Mouse (Mus musculus) ovary, adult 18-20 months (tissue): Measurements from ENCODE around the gene Kcne1.

ENCODE experiments used
- DNase-seq: peaks from one replicate; pipeline ENCODE4 v3.0.0; 2022; ENCODE audit warnings: low spot score, mixed read lengths

Gene Kcne1

DNA sequence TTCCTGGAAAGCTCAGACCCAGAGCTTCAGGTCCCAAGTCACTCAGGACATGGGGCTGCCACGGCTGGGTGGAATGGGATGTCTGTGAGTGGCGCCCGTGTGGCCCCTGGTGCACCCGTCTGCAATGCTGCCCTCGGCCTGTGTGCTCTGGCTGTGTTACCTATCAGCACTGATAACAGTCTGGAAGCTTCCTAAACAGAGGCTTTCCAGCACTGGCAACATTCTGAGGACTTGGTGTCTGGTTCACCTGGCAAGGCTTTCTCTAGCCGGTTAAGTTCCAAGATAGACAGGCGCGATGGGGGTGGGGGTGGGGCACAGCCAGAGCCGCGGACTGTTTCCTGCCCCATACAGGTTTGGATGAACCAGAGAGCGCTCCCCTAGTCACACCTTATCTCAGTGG lies 3.3 kb downstream of the Kcne1 start:
- no peak for DNase-seq

- no peak for DNase-seq
Measured at GRCm38 (mm10) chr16:92355366-92355765, 3.9 kb downstream of the Kcne1 start.

- DNase-seq: no peak
Measured at GRCm38 (mm10) chr16:92353897-92354296, 5.4 kb downstream of the Kcne1 start.

DNA sequence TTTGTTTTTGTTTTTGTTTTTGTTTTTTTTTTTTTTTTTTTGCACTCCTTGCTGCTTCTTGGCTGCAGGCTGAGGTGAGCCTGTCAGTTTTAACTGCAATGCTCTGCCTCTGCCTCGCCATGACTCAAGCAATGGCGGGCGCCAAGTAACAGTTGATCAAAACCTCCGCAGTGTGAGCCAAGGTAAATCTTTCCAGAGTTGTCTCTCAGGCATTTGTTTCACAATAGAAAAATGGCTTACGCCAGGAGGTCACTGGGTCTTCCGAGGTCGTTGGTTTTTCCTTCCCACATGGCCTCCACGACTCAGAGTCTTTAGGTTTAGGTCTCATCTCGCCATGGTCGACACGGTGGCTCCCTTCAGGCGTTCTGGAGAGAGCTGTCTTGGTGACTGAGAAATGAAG lies 6.0 kb downstream of the Kcne1 start:
- DNase-seq: no peak

DNA sequence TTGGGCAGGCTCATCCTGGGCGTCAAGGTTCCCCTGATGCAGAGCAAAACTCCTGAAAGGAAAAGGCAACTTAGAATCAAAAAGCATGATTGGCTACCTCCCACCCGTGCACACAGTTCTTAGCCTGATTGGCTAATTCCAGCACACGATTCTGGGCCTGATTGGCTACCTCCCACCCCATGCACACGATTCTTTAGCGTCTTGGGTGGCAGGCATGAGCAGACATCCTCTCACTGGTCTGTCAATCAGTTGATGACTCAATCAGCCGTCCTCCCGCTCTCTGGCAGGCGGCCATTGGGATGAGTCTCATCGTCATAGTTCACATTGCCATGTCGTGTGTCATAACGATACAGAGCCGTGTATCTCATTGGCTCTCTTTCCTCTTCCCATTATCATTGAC lies 10.3 kb downstream of the Kcne1 start:
- no peak for DNase-seq

DNA sequence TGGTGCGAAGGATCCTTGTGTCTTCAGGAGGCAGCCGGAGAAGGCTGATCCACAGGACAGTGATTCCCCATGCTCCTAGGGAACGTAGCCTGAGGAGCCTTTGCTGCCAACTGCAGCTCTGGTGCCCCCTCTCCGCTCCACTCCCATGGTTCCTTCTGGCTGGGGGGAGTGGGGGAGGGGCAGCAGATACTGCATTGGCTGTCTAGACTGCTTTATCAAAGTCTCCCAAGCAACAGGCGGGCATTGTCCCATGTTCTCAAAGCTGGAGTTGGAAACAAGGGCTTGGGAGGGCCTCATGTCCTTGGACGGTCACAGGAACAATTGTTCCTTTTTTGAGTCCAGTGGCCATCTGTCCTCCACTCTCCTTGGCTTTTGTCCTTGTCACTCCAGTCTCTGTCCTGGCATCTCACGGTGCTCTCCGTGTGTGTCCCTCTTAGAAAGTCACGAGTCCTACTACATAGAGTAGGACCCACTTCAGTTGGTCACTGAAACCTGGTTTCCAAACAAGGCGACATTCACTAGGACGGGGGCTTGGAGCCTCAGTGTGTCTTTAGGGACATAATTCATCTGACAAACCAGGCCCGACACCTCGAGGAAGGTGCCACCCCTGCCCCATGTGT lies 12.9 kb downstream of the Kcne1 start:
- DNase-seq: peak; percentile 67

DNA sequence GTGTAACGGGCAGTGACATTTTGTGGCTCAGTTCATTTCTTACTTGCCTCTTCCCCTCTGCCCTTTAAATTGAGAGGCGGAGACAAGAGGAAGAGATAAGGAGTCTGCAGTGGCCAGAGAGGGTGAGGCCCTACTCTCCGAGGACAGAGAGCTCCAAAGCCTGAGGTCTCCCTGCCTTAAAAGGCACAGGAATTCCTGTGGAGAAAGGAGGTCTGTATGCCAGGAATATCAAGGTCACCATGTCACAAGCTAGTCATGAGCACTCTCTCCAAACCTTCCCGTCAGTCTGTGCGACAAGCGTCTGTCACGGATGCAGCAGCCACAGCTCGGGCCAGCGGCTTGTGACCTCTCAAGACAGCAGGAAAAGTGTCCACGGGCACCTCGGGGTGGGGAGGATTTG lies 14.1 kb downstream of the Kcne1 start:
- DNase-seq: peak; percentile 53

DNA sequence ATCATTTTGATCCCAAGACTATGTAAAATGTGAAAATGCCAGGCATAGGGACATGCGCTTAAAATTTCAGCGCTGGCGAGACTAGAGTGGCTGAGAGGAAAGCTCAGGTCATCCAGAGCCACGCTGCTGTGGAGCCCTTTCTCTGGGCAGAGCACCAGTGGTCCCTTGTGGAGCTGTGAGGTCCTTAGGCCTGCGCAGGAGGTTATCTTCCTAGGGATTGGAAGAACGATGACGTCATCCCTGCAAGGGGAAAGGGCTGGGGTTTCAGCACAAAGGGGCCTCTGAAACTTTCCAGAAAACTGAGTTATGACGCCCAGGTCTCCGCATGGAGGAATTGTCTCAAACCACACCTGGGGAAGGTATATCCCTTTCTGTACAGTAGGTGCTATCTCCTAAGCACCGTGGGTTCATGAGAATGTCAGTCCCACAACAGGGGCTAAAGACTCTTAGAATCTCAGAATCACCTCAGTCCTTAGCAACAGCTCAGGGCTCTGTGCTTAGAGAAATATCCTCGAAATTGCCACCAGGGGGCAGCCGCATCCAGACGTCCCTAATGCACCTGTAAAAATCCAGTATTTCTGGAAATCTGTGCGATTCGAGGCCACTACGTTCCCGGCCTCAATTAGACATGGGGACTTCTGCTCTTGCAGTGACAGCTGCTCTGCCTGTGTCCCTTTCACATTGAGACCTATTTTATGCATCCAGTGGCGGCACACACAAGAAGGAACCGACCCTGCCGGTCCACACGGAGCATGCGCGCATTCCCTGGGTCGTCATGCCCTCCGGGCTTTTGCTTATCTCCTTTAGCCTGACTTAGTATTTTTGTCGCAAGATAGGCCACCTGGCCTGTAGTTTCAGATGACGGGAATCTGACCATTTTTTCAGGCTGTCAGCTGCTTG lies 18.4 kb downstream of the Kcne1 start:
- DNase-seq: peak; percentile 66

GRCm38 (mm10) chr16:92336280-92336679 lies 23.0 kb downstream of the Kcne1 start:
- DNase-seq: peak; percentile 60

DNA sequence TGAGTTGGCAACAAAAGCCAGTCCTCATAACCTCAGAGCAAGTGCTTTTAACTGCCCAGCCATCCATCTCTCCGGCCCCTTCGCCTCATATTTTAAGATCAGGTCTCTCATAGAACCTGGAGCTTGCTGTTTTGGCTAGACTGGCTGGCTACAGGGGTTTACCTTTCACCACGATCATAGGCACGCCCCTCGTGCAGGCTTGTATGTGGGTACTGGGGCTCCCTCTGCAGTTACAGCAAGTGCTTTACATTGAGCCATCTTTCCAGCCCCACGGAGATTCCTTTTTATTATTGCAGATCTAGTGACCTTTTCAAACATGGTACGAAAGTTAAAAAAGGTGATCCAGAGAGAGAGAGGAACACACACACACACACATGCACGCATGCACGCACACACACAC lies 24.7 kb downstream of the Kcne1 start:
- DNase-seq: no peak

- no peak for DNase-seq
Measured at GRCm38 (mm10) chr16:92330966-92331365, 28.3 kb downstream of the Kcne1 start.

DNA sequence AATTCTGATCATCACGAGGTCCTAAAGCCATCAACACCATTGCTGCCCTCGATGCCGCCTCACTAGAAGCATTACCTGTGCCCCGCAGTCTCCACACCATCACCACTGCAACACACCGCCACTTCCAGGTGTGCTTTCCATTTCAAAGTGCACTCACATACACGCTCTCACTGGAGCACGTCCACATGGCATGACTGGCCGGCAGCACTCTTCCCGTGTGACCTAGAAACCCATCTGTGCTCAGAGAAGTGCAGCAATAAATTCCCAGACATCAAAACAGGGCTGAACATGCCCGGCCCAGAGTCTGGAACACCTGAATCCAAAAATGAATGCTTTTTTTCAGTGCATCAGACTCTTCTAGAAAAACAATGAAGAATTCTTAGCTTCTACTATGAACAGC lies 31.4 kb downstream of the Kcne1 start:
- DNase-seq: no peak

GRCm38 (mm10) chr16:92325062-92325406 lies 34.2 kb downstream of the Kcne1 start:
- no peak for DNase-seq

GRCm38 (mm10) chr16:92324309-92325061 lies 34.8 kb downstream of the Kcne1 start:
- no peak for DNase-seq

GRCm38 (mm10) chr16:92321341-92321740 lies 37.9 kb downstream of the Kcne1 start, which contains the start of gene Fam243:
Gene Fam243, minus strand, starts transcription at chr16:92321441.
- no peak for DNase-seq

- no peak for DNase-seq
Measured at GRCm38 (mm10) chr16:92320361-92320760, 38.9 kb downstream of the Kcne1 start.

DNA sequence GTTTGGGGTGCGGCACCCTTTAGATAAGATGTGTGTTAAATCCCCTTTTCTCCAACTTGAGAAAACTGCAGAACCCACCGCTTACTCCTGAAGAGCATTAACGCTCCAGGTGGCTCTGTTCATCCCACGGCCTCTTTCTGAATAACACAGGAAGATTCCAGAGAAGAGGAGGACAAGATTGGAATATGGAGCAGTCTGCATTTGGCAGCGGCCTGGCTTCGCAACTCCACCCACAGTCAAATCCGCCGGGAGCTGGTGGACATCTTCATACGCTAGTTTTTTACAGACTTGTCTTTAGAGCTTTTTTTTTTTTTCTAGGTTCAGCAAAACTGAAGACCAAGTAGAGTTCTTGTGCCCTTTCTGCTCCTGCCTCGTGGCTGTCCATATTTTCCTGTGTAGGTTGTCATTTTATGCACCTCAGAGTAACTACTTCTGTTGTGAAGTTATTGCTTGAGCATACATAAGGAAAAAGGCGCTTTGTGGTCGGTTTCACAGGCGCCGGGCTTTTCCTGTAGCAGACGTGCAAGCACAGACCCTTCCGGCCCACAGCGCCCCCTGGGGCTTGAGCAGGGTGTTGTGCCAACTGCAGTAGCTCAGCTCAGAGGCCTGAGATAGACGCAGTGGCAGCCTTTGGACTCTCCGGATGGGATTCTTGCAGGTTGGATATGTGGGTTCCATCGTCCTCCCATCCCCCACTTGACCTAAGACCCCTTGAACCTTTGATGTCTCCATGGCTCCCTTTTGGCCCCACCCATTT lies 39.7 kb downstream of the Kcne1 start:
- DNase-seq: no peak

DNA sequence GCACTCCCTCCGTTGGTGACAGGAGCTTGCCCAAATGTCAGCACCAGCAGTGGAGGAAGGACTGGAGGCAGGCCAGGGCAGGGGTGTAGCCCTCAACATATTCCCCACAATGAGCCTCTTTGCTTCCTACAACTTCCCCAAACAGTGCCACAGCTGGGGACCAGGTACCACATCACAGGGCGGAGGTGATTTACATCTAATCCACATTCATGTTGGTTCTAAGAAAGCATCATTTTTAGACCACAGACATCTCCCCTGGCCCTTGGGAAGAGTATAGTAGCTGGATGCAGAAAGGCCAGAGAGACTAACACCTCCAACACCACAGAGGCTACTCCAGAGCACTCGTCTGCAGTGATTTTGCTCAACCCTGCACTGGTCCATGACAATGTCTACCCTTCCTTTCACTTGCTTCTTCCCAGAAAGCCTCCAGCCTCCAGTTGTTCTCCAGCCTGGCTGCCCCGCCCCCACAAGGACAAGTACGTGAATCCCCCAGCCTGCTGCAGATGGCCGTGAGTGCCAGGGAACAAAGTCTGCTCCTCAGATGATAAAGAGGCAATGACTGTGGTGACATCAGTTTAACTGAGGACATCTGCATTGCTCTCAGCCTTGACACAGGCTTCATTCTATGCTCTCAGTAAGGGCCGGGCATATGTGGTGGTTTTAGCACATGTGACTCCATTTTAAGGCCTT lies 43.1 kb downstream of the Kcne1 start:
- no peak for DNase-seq

- no peak for DNase-seq
Measured at GRCm38 (mm10) chr16:92313953-92314741, 45.1 kb downstream of the Kcne1 start.

DNA sequence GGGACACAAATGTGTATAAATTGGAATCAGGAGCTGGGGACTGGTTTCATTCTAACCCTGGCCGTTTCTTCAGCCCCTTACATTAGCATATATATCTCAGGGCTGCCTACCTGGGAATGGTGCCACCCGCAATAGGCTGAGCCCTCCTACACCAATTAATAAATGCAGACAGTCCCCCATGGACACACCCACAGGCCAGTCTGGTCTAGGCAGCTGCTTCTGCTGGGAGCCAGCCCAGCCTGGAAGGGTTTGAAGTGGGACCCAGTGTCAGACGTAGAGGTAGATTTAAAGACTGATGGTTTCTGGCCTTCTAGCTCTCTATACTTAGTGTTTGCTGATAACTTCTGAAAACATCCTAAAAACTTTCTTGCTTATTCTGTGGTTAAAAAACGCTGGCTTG lies 50.1 kb downstream of the Kcne1 start:
- DNase-seq: no peak

DNA sequence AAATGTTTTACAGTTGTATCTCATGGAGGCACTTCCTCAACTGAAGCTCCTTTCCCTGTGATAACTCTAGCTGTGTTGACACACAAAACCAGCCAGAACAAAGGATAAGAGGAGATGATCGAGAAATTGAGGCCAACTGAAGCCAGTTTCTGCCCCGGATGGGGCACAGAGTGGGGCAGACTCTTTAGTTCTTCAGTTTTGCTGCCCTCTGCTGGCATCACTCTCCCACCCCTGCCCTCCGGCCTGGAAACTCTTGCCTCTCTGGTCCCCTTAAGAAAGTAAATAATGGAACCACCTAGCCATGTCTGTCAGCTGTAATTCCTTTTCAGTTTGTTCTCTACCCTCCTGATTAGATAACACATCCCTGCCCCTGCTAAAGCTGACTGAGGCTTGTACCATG lies 51.3 kb downstream of the Kcne1 start:
- no peak for DNase-seq
